Mouse (Mus musculus): ENCODE results near the gene Frat2. TPM values are rescaled to one million over a fixed set of nuclear protein-coding genes. Genes with fewer than 3 reads are reported as not detected.
"Not testable (repeated sequence)": the region's sequence is repeated elsewhere in the genome, so short reads cannot be mapped to it uniquely, and the experiment has no call there.

Frat2 gene
- polyA plus RNA-seq, 1 experiment: 62.2 TPM

GRCm38 (mm10) chr19:41881842-41882241 lies 33.9 kb upstream of the Frat2 start:
- no peaks in the 10 kb centered on the region; the same call in 1 of the 2 replicates for H3K4me1 ChIP-seq (ENCODE audit: control insufficient read depth, insufficient read depth, insufficient read length, low read length)
- no peak overlapping the region for H3K4me3 ChIP-seq (ENCODE audit: low read depth, low read length)
- no peaks in the 10 kb centered on the region for H3K27me3 ChIP-seq (ENCODE audit: control insufficient read depth, insufficient read depth, low read length)
- no peak overlapping the region for H3K27ac ChIP-seq (ENCODE audit: insufficient read depth, low read depth, low read length)
- TF ChIP-seq CTCF (IDR thresholded peaks at IDR 0.05; ENCODE audit: extremely low read depth, insufficient read length, insufficient replicate concordance, low read depth, low read length) (no peak), POLR2A (IDR thresholded peaks at IDR 0.05; ENCODE audit: low read depth, low read length) (no peak)
- 94% methylated on average over 4 of the region's 4 CpGs for whole genome bisulfite sequencing
- peaks cover 33% of the 10 kb centered on the region for H3K36me3 ChIP-seq (ENCODE audit: control insufficient read depth, insufficient read depth, low read length)

DNA sequence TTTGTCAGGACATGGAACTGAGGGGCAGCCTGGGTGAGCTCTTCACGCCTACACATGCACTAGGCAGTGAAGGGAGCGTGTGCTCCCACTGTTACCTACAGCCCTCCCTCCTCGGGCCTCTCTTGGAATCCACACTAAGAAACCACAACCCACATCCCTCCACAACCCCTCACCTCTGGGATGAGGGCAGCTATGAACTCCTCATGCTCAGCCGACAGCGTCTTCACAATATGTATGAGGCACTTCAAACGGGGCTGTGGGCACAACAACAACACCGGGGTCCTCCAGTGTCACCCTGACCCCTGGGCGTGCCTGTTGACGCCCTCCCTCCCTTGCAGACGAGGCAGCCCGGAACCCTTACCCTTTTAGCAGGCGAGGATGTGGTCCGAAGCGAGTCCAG lies 26.4 kb upstream of the Frat2 start:
- H3K4me1 ChIP-seq (ENCODE audit: control insufficient read depth, insufficient read depth, insufficient read length, low read length): no peaks in the 10 kb centered on the region
- no peaks in the 10 kb centered on the region for H3K27me3 ChIP-seq (ENCODE audit: control insufficient read depth, insufficient read depth, low read length)
- TF ChIP-seq CTCF (IDR thresholded peaks at IDR 0.05; ENCODE audit: extremely low read depth, insufficient read length, insufficient replicate concordance, low read depth, low read length) (no peak), POLR2A (IDR thresholded peaks at IDR 0.05; ENCODE audit: low read depth, low read length) (no peak)
- H3K27ac ChIP-seq (ENCODE audit: insufficient read depth, low read depth, low read length): no peak overlapping the region
- H3K36me3 ChIP-seq (ENCODE audit: control insufficient read depth, insufficient read depth, low read length): peaks cover 36% of the 10 kb centered on the region
- H3K4me3 ChIP-seq (ENCODE audit: low read depth, low read length): no peak overlapping the region
- WGBS: 92% methylated on average over 14 of the region's 14 CpGs

- no peak for TF ChIP-seq CTCF (IDR thresholded peaks at IDR 0.05; ENCODE audit: extremely low read depth, insufficient read length, insufficient replicate concordance, low read depth, low read length)
- no peak for TF ChIP-seq POLR2A (IDR thresholded peaks at IDR 0.05; ENCODE audit: low read depth, low read length)
- H3K36me3 ChIP-seq (ENCODE audit: control insufficient read depth, insufficient read depth, low read length): peaks cover 36% of the 10 kb centered on the region
- no peak overlapping the region for H3K4me3 ChIP-seq (ENCODE audit: low read depth, low read length)
- H3K27me3 ChIP-seq (ENCODE audit: control insufficient read depth, insufficient read depth, low read length): no peaks in the 10 kb centered on the region
- no peak overlapping the region for H3K27ac ChIP-seq (ENCODE audit: insufficient read depth, low read depth, low read length)
- WGBS: 91% methylated on average over 2 of the region's 2 CpGs
- H3K4me1 ChIP-seq (ENCODE audit: control insufficient read depth, insufficient read depth, insufficient read length, low read length): no peaks in the 10 kb centered on the region
Measured at GRCm38 (mm10) chr19:41872285-41872684, 24.4 kb upstream of the Frat2 start.

GRCm38 (mm10) chr19:41869946-41870345 lies 22.0 kb upstream of the Frat2 start:
- H3K27me3 ChIP-seq (ENCODE audit: control insufficient read depth, insufficient read depth, low read length); H3K4me1 ChIP-seq (ENCODE audit: control insufficient read depth, insufficient read depth, insufficient read length, low read length); H3K4me3 ChIP-seq (ENCODE audit: low read depth, low read length); H3K27ac ChIP-seq (ENCODE audit: insufficient read depth, low read depth, low read length): not testable (repeated sequence)
- 64% methylated on average over 5 of the region's 5 CpGs for WGBS
- peaks cover 38% of the 10 kb centered on the region for H3K36me3 ChIP-seq (ENCODE audit: control insufficient read depth, insufficient read depth, low read length)

DNA sequence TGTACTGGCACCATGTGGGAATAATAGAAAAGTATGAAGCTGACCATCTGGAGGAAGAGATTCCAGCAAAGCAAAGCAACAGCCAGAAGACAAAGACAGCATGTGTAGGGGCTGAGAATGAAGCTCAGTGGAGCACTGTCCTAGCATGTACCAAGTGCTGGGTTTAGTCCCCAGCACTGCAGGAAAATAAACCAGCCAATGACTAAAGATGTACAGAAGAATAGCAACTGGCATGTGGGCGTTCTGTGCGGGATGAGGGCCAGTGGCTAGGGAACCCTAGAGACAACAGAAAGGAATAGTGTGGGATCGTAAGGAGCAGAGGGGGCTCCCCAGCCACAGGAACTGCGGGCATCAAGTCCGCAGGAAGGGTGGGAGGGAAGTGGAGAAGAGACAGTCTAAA lies 21.4 kb upstream of the Frat2 start:
- H3K4me3 ChIP-seq (ENCODE audit: low read depth, low read length): no peak overlapping the region
- H3K36me3 ChIP-seq (ENCODE audit: control insufficient read depth, insufficient read depth, low read length): peaks cover 38% of the 10 kb centered on the region
- no peaks in the 10 kb centered on the region for H3K4me1 ChIP-seq (ENCODE audit: control insufficient read depth, insufficient read depth, insufficient read length, low read length)
- no peak overlapping the region for H3K27ac ChIP-seq (ENCODE audit: insufficient read depth, low read depth, low read length)
- WGBS: 95% methylated on average over 5 of the region's 5 CpGs
- no peak for TF ChIP-seq POLR2A (IDR thresholded peaks at IDR 0.05; ENCODE audit: low read depth, low read length)
- no peak for TF ChIP-seq CTCF (IDR thresholded peaks at IDR 0.05; ENCODE audit: extremely low read depth, insufficient read length, insufficient replicate concordance, low read depth, low read length)
- no peaks in the 10 kb centered on the region for H3K27me3 ChIP-seq (ENCODE audit: control insufficient read depth, insufficient read depth, low read length)

DNA sequence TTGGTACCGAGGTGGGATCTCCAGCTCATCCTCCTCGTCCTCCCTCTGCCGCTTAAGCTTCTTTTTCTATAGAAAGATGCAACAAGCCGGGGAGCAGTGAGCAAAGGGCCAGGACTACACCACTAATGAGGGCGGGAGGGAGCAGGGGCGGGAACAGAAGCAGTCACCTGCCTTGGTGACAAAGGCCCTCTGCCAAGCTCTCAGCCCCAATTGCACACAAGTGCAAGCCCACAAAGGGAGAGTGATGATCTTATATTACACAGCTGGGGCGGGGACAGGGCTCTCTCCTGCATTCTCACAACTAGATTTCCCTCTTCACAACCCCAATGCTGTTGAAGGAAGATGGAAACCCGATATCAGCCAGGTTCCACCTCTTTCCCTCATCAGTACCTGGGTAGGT lies 18.8 kb upstream of the Frat2 start:
- Histone ChIP-seq H3K27me3 (ENCODE audit: control insufficient read depth, insufficient read depth, low read length) (no peaks in the 10 kb centered on the region), H3K4me3 (ENCODE audit: low read depth, low read length) (no peak overlapping the region), H3K27ac (ENCODE audit: insufficient read depth, low read depth, low read length) (no peak overlapping the region), H3K4me1 (ENCODE audit: control insufficient read depth, insufficient read depth, insufficient read length, low read length) (no peaks in the 10 kb centered on the region), H3K36me3 (ENCODE audit: control insufficient read depth, insufficient read depth, low read length) (peaks cover 39% of the 10 kb centered on the region)
- WGBS: 71% methylated on average over 8 of the region's 8 CpGs
- TF ChIP-seq CTCF (IDR thresholded peaks at IDR 0.05; ENCODE audit: extremely low read depth, insufficient read length, insufficient replicate concordance, low read depth, low read length) (no peak), POLR2A (IDR thresholded peaks at IDR 0.05; ENCODE audit: low read depth, low read length) (no peak)

DNA sequence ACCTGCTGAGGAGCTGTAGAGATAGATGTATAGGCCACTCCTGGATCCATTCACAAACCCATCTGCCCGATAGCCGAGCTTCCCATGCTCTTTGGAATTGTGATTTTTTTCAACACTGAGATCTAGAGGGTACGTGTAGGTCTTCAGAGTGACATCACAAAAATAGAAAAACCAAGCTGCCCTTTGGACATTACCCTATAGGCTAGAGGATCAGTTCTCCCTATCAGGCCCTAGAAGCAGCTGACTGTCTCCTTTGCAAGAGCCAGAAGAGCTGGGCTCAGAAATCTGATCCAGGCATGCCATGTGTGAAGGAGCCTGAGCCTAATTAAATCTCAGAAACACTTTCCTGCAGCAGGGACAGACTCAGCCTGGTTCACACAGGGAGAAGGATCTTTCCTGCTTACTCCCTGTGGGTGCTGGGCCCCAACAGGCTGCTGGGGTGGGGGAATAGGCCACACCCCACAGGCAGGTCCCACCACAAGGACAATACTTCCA lies 9.9 kb upstream of the Frat2 start:
- Histone ChIP-seq H3K36me3 (ENCODE audit: control insufficient read depth, insufficient read depth, low read length) (peaks cover 10% of the 10 kb centered on the region), H3K27ac (ENCODE audit: insufficient read depth, low read depth, low read length) (peak overlapping the region; percentile 96), H3K27me3 (ENCODE audit: control insufficient read depth, insufficient read depth, low read length) (no peaks in the 10 kb centered on the region), H3K4me1 (ENCODE audit: control insufficient read depth, insufficient read depth, insufficient read length, low read length) (peaks cover 15% of the 10 kb centered on the region; the same call in 1 of the 2 replicates), H3K4me3 (ENCODE audit: low read depth, low read length) (no peak overlapping the region)
- 30% methylated on average over 3 of the region's 3 CpGs for WGBS
- no peak for TF ChIP-seq POLR2A (IDR thresholded peaks at IDR 0.05; ENCODE audit: low read depth, low read length)
- no peak for TF ChIP-seq CTCF (IDR thresholded peaks at IDR 0.05; ENCODE audit: extremely low read depth, insufficient read length, insufficient replicate concordance, low read depth, low read length)
